Mouse (Mus musculus) left cerebral cortex, adult 2 months (tissue): ENCODE data around the gene Asic2. TPM values are rescaled to one million over a fixed set of nuclear protein-coding genes. Genes with fewer than 3 reads are reported as not detected.

Source experiments
- DNase-seq, 2 experiments: peaks; one replicate each; pipeline ENCODE4 v3.0.0; 2021 to 2022; ENCODE audit warnings: low spot score in 2 of 2, mixed read lengths in 1 of 2; ENCODE audit errors: extremely low spot score in 1 of 2
- H3K27ac ChIP-seq: fragments of 200-600 bp; 2 replicates; pipeline ENCODE4 v1.8.1; 2022
- H3K4me3 ChIP-seq: fragments of 200-600 bp; 2 replicates; pipeline ENCODE4 v1.8.1; 2022
- CTCF ChIP-seq: fragments of 200-600 bp; IDR thresholded peaks from 2 replicates; pipeline ENCODE4 v1.8.1; 2022; ENCODE audit warnings: antibody characterized with exemption, mild to moderate bottlenecking, moderate library complexity
- intact Hi-C: fragments of 180-260 bp; cut with DNase I; formaldehyde crosslinking; loops from one replicate; pipeline ENCODE4 v1.15.1; 2025
- total RNA-seq, 2 experiments: library from RNA; stranded (reverse); gene quantifications; 2 replicates each; pipeline ENCODE4 v1.2.3; 2021

The Asic2 gene
- total RNA-seq, 2 experiments from 2014 or later = 65.7 to 75.2 TPM

DNA sequence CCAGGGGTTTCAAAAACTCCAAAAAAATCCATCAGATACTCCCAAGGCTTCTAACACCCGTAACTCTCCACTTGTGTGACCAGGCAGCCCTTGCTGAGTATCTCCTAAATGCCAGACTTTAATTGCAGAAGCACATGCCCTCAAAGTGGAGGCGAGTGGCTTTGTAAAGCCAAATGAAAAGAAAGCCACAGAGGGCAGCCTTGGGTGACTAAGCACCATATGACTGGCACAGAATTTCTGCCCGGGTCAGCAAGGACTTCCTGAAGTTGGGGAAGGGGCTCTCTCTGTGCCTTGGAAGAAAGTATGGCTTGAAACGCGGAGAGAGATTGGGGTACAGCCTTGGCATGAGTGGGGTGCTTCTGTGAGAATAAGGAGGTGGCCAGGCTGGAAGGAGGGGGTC lies 28.8 kb upstream of the Asic2 start:
- Histone ChIP-seq H3K4me3 (no peak overlapping the region), H3K27ac (no peak overlapping the region)
- intact Hi-C loops = loop anchor here (5.0 kb wide), 1 partner anchor 40 kb away; the partner anchor contains the start of genes Ccl2 and Gm17268
- no peak for DNase-seq
- TF ChIP-seq CTCF = no peak

DNA sequence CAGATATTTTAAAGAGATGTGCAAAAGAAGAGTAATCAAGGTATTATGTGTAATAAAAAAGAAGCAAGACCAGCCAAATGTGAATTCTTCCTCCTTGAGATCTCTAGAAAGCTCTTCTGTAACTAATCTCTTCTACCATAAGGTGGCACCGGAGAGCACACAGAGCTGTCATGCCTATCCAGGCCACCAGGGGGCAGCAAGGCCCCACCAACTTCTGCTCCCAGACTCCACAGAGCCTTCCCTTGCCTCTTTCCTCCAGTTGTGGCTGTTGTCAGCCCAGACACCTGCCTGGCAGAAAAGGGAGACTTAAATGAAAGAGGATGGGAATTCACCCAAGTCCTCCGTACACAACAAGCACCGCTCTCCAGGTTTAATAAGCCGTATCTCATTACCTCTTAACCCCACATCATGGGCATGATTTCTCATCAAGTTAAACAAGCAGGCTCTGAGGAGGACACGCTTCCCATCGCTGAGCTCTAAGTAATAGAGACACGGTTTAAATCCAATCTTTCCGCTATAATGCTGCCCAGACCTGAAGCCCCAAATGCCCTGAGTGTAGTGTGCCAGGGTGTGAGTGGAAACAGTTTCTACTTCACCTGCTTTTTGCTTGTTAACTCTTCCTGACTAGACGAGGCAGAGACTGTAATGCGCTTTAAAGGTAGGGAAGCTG lies 28.1 kb upstream of the Asic2 start:
- no peak; the same call in none of the 2 replicates for TF ChIP-seq CTCF
- peak; percentile 78 to 79 for DNase-seq
- intact Hi-C loops = loop anchor here (1.0 to 5.0 kb wide), 2 partner anchors 41 to 181 kb away; partner anchors contain the start of genes Ccl2 and Gm17268
- H3K27ac ChIP-seq = no peak overlapping the region
- H3K4me3 ChIP-seq = no peak overlapping the region

DNA sequence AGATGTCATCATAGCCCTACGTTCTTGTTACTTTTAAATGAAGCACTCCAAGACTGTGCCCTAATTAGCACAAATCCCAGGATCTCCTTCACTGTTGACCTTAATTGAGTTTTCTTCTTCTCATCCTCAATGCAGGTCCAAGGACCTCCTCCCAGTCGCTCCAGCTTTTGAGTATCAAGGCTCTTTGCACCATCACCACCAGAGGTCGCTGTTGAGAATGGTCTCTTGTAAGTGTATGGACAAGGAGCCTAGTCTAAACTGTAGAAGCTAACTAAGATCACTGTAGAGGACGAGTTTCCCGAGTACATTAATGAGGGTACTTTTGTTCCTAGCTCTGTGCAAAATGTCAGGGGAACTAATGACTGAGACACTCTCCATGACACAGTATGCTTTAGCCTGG lies 14.9 kb upstream of the Asic2 start:
- intact Hi-C loops = no loop called here
- peak; percentile 87 for TF ChIP-seq CTCF
- Histone ChIP-seq H3K4me3 (no peak overlapping the region), H3K27ac (no peak overlapping the region)
- DNase-seq = peak; percentile 50 to 65

DNA sequence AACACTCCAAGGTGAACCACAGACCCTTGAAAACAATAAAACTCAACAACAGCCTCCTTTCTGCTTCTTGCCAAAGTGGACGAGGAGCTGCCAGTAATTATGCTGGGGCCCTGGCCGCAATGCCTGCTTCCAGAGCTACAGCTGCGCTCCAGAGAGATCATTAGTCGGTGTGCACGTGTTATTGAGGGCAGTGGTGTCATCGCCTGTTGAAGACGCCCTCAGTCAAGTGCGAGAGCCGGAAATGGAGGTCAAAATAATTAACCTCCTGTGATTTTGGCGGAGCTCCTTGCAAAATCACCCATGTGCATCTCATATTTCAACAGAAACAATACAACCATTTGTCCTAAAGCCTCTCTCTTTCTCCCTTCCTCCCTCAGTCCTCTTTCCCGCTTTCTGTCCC lies 13.9 kb upstream of the Asic2 start:
- H3K27ac ChIP-seq = no peak overlapping the region
- H3K4me3 ChIP-seq = no peak overlapping the region
- no peak for TF ChIP-seq CTCF
- intact Hi-C loops = no loop called here
- DNase-seq = no peak

DNA sequence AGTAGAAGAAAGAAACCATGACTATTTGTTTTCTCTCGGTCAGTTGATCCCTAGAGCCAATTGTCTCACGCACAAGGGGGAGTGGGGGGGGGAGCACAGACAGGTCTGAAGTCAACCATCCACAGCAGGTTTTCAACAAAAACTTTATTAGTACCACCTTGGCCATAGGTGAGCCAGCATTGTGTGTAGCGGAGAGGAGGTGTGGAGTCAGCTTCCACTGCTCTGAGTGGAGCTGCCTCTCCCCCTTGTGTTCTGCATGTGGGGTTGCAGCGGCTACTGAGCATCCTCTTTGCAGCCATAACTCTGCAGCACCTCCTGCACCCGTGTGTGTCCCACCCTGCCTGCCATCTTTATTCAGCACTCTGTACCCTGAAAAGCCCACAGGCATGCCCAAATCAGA lies 6.3 kb upstream of the Asic2 start:
- peak; percentile 70 for TF ChIP-seq CTCF
- Histone ChIP-seq H3K27ac (no peak overlapping the region), H3K4me3 (no peak overlapping the region)
- intact Hi-C loops = loop anchor here (2.0 to 5.0 kb wide), 2 partner anchors 207 to 340 kb away; no protein-coding TSS in a partner anchor
- no peak for DNase-seq

DNA sequence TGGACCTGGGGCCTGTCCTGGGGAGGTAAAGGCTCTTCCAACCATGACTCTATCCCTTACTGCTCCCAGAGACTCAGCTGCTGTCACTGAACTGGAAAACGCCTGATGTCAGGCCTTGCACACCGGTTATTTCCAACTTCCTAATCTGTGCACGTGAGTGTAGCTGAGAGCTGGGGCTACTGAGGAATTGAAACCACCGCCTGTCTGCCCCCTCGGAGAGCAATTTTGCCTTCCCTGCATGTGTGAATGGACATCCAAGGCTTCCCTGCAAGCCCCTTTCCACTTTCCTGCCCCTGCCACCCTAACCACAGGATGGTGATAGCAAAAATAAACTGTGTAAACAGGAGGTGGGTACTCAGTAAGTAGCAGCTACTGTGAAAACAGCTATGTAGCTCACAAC lies 5.4 kb upstream of the Asic2 start:
- intact Hi-C loops = loop anchor here (2.0 to 5.0 kb wide), 2 partner anchors 206 to 339 kb away; no protein-coding TSS in a partner anchor
- H3K4me3 ChIP-seq = no peak overlapping the region
- no peak overlapping the region for H3K27ac ChIP-seq
- no peak for TF ChIP-seq CTCF
- DNase-seq = no peak

DNA sequence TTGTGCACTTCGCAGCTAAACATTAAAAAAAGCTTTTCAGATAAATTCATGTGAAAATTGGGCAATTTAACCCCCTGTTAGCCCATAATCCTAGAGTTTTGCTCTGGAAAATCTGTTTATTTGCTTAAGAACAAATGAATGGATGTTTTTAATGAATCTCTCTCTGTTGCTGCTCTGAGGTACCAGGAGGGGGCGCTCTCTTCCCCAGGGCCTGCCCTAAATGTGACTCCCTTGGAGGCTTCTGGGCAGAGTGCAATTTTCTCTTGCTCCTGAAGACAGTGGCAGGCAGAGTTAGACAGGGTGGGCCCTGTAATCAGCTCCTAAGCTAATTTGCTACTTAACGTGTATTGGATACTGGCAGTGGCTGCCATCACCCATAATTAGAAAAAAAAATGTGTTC lies 3.8 kb upstream of the Asic2 start:
- peak; percentile 62 for TF ChIP-seq CTCF
- DNase-seq = no peak
- H3K27ac ChIP-seq = no peak overlapping the region
- intact Hi-C loops = loop anchor here (5.0 kb wide), 1 partner anchor 205 kb away; no protein-coding TSS in a partner anchor
- no peak overlapping the region for H3K4me3 ChIP-seq

DNA sequence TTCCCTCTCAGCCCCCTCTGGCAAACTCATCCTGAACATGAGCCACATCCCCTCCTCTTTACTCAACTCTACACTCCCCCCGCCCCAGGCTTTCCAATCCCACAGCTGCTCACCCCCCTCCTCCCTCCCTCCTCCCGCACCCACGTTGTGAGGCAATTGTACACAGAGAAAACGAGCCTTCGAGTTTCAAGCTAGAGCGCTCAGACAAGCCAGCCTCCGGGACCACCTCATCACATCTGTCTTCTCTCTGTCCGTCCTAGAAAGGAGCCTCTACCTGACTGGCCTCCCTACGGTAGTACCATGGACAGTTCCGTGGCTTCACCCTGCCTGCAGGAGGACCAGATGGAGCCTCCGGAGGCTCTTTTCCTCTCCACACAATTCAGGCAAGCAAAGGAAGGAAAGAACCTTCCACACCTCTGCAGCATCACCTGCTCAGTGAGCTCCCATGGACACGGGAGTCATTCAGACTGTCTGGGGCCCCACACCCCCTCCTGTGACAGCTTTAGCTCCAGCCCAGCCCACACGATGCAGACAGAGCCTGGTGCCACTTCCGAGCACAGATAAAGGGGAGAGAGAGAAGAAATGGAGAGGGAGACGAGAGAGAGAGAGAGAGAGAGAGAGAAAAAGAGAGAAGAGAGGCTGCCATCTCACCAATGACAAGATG lies 1.5 kb downstream of the Asic2 start:
- DNase-seq = peak; percentile 38 to 56
- no peak for TF ChIP-seq CTCF
- intact Hi-C loops = no loop called here
- Histone ChIP-seq H3K4me3 (peak overlapping the region; percentile 54), H3K27ac (peak overlapping the region; percentile 91)

DNA sequence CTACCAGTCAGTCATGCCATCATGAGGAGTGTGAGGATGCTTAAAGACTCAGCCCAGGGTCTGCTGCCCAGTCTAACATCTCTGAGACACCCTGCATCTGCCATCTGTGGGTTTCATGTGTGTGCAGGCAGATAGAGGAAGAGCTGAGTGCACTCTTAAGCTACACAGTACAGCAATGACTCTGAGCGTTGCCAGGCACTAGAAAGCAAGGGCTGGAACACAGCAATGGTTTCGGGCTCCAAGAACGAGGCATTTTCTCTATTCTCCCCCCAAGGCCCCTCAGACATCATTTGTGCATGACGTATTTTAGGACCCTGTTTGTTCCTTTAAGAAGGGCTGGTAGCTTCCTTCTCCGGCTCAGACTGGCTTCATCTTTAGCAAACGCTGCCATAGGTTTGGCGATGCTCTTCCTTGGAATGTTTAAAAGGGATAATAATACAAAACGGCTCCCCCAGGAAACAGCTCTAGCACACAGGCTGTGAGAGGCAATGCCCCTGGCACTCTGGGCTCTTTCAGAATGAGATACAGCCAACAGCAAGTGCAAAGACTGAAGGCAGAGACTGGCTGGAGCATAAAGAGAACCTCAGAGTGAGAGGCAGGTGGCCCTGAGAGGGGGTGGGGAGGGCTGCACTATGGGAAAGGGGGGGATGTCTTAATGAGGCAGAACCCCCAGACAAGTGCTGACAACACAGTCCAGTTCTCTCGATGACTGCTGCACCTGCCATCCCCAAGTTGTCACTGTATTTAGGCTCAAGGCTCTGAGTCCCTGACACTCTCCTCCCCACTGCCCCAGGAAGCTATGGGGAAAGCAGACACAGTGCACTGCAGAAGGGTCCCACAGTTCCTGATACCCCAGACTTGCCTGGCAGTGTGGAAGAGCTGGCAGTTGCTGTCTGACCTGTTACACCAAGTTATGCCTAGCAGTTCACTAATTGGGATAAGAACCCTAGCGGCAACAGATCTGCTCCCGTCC lies 2.3 kb downstream of the Asic2 start:
- H3K4me3 ChIP-seq = peak overlapping the region; percentile 54
- no peak for TF ChIP-seq CTCF
- H3K27ac ChIP-seq = peak overlapping the region; percentile 91
- DNase-seq = no peak
- intact Hi-C loops = no loop called here

DNA sequence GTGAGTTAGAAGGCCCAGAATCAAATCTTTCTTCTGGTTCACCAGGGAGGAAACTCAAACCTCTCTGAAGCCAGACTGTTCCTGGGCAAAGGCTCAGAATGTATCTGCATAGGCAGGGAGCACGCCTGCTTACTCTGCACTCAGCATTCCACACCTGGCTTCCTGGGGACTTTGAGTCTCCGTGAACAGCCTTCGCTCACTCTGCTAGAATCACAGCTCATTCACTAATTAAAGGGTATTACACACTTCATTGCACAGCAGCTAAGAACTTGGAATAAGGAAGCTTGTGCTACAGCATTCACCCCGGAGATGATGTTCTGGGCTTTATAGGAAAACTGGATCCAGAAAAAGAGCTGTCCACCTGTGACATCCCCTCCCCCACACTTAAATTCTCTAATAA lies 3.7 kb downstream of the Asic2 start:
- no peak overlapping the region for H3K27ac ChIP-seq
- H3K4me3 ChIP-seq = no peak overlapping the region
- TF ChIP-seq CTCF = no peak
- intact Hi-C loops = no loop called here
- no peak for DNase-seq

DNA sequence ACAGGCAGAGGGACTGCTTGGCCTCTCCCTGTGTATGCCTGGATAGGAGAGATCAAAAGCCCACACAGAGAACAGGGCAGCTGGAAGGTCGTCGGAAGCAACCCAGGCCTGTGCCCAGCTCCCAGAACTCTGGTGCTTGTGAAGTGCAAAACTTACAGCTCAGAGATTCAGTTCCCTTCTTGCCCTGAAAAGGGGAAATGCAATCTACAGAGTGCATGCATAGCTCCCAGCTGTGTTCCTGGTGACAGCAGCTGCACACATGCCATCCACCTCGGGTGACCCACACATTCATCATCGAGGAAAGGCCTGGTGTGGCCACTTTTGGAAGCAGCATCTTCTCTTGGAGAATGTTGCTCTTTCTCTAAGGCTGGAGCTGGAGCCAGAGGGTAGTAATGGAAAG lies 13.9 kb downstream of the Asic2 start:
- no peak overlapping the region for H3K4me3 ChIP-seq
- intact Hi-C loops = no loop called here
- DNase-seq = no peak
- TF ChIP-seq CTCF = no peak
- no peak overlapping the region for H3K27ac ChIP-seq
